Mouse (Mus musculus) stomach, postnatal 0 days (tissue): ENCODE data around the gene Rad51b. TPM values are rescaled to one million over a fixed set of nuclear protein-coding genes. Genes with fewer than 3 reads are reported as not detected.

Source experiments
- ATAC-seq: fragments of 200-750 bp; cut with Nextera tagmentation; 2 replicates; pipeline ENCODE4 v1.8.0; 2017; ENCODE audit not compliant: low FRiP score, low TSS enrichment
- DNase-seq: peaks from one replicate; pipeline ENCODE4 v3.0.0-alpha.2; 2016; ENCODE audit warnings: low spot score
- H3K27ac ChIP-seq: fragments of 300-500 bp; sonication (generic); replicated peaks from 2 replicates; pipeline ENCODE4 v1.5.1; 2014; ENCODE audit warnings: mild to moderate bottlenecking, control low read depth
- H3K27me3 ChIP-seq: fragments of 300-500 bp; sonication (generic); 2 replicates; pipeline ENCODE4 v1.6.1; 2014; ENCODE audit warnings: low read length; ENCODE audit not compliant: control insufficient read depth, insufficient read depth
- H3K36me3 ChIP-seq: fragments of 300-500 bp; sonication (generic); 2 replicates; pipeline ENCODE4 v1.6.1; 2014; ENCODE audit warnings: low read length, mixed read lengths; ENCODE audit not compliant: control insufficient read depth, insufficient read depth
- H3K4me1 ChIP-seq: fragments of 300-500 bp; sonication (generic); replicated peaks from 2 replicates; pipeline ENCODE4 v1.6.1; 2014; ENCODE audit warnings: antibody characterized with exemption; ENCODE audit not compliant: control insufficient read depth, insufficient read depth
- H3K4me2 ChIP-seq: fragments of 300-500 bp; sonication (generic); replicated peaks from 2 replicates; pipeline ENCODE4 v1.6.1; 2014; ENCODE audit warnings: low read depth, mild to moderate bottlenecking, control low read depth, moderate library complexity
- H3K4me3 ChIP-seq: fragments of 300-500 bp; sonication (generic); 2 replicates; pipeline ENCODE4 v1.5.1; 2014; ENCODE audit warnings: low read depth, low read length, control low read depth
- H3K9ac ChIP-seq: fragments of 300-500 bp; sonication (generic); 2 replicates; pipeline ENCODE4 v1.6.1; 2014; ENCODE audit warnings: mild to moderate bottlenecking, low read length, control low read depth, mixed read lengths
- H3K9me3 ChIP-seq: fragments of 300-500 bp; sonication (generic); 2 replicates; pipeline ENCODE4 v1.6.1; 2016; ENCODE audit warnings: low read length; ENCODE audit not compliant: control insufficient read depth
- CTCF ChIP-seq: IDR thresholded peaks from 2 replicates; pipeline ENCODE4 v1.5.1; 2016; ENCODE audit warnings: antibody characterized with exemption, low read depth, mild to moderate bottlenecking, moderate library complexity
- EP300 ChIP-seq: optimal IDR thresholded peaks from 2 replicates; pipeline ENCODE3; 2016; ENCODE audit warnings: antibody characterized with exemption
- WGBS: fragments of 180-500 bp; shearing (Covaris S2); extraction: QIAGEN DNeasy Blood & Tissue Kit; methylation state at CpG from one replicate; pipeline ENCODE4 v1.1.7; 2014; 5-methylcytosine and 5-hydroxymethylcytosine counted together
- polyA plus RNA-seq: library from polyadenylated mRNA; unstranded; fragments of >200 nt; fragmentation: Nextera tagmentation; extraction: Ambion mirVana; gene quantifications from 2 replicates; pipeline ENCODE4 v1.2.1, GENCODE M21; 2015

Gene Rad51b
- polyA plus RNA-seq, 1 experiment from 2014 or later, result 2.0 TPM

DNA sequence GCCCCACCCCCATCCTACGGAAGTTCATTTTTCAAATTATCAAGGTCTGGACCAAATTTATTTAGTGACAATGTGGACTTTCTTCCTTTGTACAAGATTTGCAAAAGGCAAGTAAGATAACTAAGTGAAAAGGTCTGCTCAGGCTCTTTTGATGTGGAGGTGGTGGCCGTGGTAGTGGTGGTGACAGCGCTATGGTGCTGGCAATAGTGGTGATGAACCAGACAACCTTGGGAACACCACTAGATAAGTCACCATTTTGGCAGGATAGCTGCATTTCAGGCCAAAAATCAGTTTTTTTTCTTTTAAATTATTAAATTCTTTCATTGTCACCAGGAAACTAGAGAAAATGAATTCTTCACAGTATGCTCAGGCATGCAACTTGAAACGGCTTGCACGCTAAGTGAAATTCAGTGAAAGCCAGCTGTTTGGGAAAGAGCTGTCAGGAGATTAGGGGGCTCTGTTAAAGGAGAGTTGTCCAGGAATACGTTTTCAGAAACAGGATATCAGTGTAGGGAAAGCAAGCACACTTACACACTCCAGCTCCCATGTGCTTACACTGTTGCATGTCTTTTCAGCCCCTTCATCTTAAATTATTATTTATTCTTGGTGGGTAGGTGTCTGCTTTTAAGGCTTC is 179.4 kb downstream of the Rad51b start:
- no peaks in the 10 kb centered on the region for H3K27me3 ChIP-seq
- no peaks in the 10 kb centered on the region for H3K36me3 ChIP-seq
- no peak overlapping the region for H3K9ac ChIP-seq
- H3K27ac ChIP-seq, result peak overlapping the region; percentile 65
- H3K9me3 ChIP-seq, result no peaks in the 10 kb centered on the region
- H3K4me1 ChIP-seq, result peaks cover 7% of the 10 kb centered on the region; the same call in 1 of the 2 replicates
- no peak for TF ChIP-seq EP300
- TF ChIP-seq CTCF, result no peak
- H3K4me2 ChIP-seq, result no peak overlapping the region
- no peak for DNase-seq
- H3K4me3 ChIP-seq, result no peak overlapping the region
- no peak for ATAC-seq
- 40% methylated on average over 6 of the region's 6 CpGs for WGBS

DNA sequence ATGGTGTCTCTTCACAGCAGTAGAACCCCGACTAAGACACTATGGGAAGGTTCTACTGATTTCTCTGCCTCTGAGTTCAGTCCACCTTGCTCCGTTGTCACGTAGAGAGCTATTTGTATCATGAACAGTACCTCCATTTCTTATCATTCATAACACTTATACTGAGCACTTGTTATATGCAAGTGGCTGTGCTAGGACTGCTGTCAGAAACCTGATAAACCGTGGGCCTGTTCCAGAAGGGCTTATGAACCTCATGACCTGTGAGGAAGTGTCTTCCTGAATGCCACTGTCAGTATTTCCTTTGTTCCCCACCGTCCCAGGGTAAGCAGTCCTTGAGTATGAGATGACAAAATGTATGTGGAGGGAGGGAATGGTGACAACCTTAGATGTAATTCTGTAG is 181.7 kb downstream of the Rad51b start:
- H3K36me3 ChIP-seq, result no peaks in the 10 kb centered on the region
- ATAC-seq (no peak), DNase-seq (no peak)
- no peak overlapping the region for H3K27ac ChIP-seq
- 89% methylated on average over 5 of the region's 5 CpGs for WGBS
- H3K27me3 ChIP-seq, result no peaks in the 10 kb centered on the region
- no peak overlapping the region for H3K9ac ChIP-seq
- H3K4me2 ChIP-seq, result no peak overlapping the region
- TF ChIP-seq EP300 (no peak), CTCF (no peak)
- no peak overlapping the region for H3K4me3 ChIP-seq
- H3K9me3 ChIP-seq, result no peaks in the 10 kb centered on the region
- peaks cover 4% of the 10 kb centered on the region; the same call in 1 of the 2 replicates for H3K4me1 ChIP-seq

- Histone ChIP-seq H3K4me3 (no peak overlapping the region), H3K27ac (no peak overlapping the region), H3K27me3 (no peaks in the 10 kb centered on the region), H3K4me2 (no peak overlapping the region), H3K9me3 (no peaks in the 10 kb centered on the region), H3K9ac (no peak overlapping the region), H3K36me3 (no peaks in the 10 kb centered on the region), H3K4me1 (no peaks in the 10 kb centered on the region)
- no peak for ATAC-seq
- TF ChIP-seq CTCF, result no peak
- TF ChIP-seq EP300, result no peak
- 54% methylated on average over 4 of the region's 4 CpGs for WGBS
- no peak for DNase-seq
These were observed 188.4 kb downstream of the Rad51b start for GRCm38 (mm10) chr12:79485501-79485900.

- Histone ChIP-seq H3K9ac (no peak overlapping the region), H3K9me3 (no peaks in the 10 kb centered on the region), H3K4me1 (no peaks in the 10 kb centered on the region), H3K27ac (peak overlapping the region; percentile 65), H3K4me3 (no peak overlapping the region), H3K4me2 (no peak overlapping the region), H3K36me3 (no peaks in the 10 kb centered on the region), H3K27me3 (no peaks in the 10 kb centered on the region)
- peak; percentile 42 for DNase-seq
- TF ChIP-seq CTCF (no peak), EP300 (no peak)
- 57% methylated on average over 17 of the region's 17 CpGs for WGBS
- peak; percentile 74; the same call in 1 of the 2 replicates for ATAC-seq
These were observed 191.6 kb downstream of the Rad51b start for GRCm38 (mm10) chr12:79488590-79489242.

DNA sequence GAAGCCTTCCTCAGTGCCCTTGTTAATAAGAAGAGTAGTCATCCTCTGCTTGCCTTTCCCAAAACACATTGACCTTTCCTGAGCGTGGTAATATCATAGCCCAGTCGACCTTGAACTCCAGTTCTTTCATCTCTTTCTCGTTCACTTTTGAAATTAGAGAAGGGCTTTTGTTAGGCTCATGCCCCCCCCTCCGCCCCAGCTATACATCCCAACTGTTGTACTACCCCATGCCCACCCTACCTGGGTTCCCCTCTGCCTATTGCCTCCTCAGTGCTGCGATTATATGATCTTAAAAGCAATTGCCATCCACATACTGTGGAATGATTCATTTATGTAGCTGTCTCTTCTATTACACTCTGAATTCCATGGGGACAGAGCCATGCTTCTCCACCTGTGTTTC is 193.5 kb downstream of the Rad51b start:
- WGBS, result 65% methylated on average over 5 of the region's 5 CpGs
- TF ChIP-seq EP300 (no peak), CTCF (no peak)
- Histone ChIP-seq H3K9me3 (no peaks in the 10 kb centered on the region), H3K4me3 (no peak overlapping the region), H3K27me3 (no peaks in the 10 kb centered on the region), H3K9ac (no peak overlapping the region), H3K36me3 (no peaks in the 10 kb centered on the region), H3K4me2 (no peak overlapping the region), H3K27ac (no peak overlapping the region), H3K4me1 (no peaks in the 10 kb centered on the region)
- ATAC-seq, result no peak
- no peak for DNase-seq

GRCm38 (mm10) chr12:79492175-79492574 is 195.1 kb downstream of the Rad51b start:
- H3K36me3 ChIP-seq, result no peaks in the 10 kb centered on the region
- peak overlapping the region; percentile 30; the same call in 1 of the 2 replicates for H3K27ac ChIP-seq
- no peak overlapping the region for H3K9ac ChIP-seq
- H3K9me3 ChIP-seq, result no peaks in the 10 kb centered on the region
- no peaks in the 10 kb centered on the region for H3K4me1 ChIP-seq
- WGBS, result 41% methylated on average over 4 of the region's 4 CpGs
- DNase-seq (no peak), ATAC-seq (no peak)
- H3K4me2 ChIP-seq, result no peak overlapping the region
- TF ChIP-seq EP300 (no peak), CTCF (no peak)
- no peak overlapping the region for H3K4me3 ChIP-seq
- H3K27me3 ChIP-seq, result no peaks in the 10 kb centered on the region
